Mouse (Mus musculus): ENCODE measurements around the gene Aire. TPM values are rescaled to one million over a fixed set of nuclear protein-coding genes. Genes with fewer than 3 reads are reported as not detected.

The Aire gene
- total RNA-seq (2017): 0.12 and 0.49 TPM in 2 replicates

- peak; percentile 71 for ATAC-seq (ENCODE audit: extremely low read depth, insufficient number of reproducible peaks, low FRiP score, poor library complexity, severe bottlenecking)
Observed at GRCm38 (mm10) chr10:78043406-78043836, at the start of gene Aire. Gene Aire, minus strand, starts transcription at chr10:78043610.

- ATAC-seq (ENCODE audit: extremely low read depth, insufficient number of reproducible peaks, low FRiP score, poor library complexity, severe bottlenecking): peak; percentile 88
Observed at GRCm38 (mm10) chr10:78092725-78093029, 49.3 kb upstream of the Aire start.

GRCm38 (mm10) chr10:78091865-78092724 is 48.7 kb upstream of the Aire start:
- peak; percentile 7; the same call in 1 of the 2 replicates for ATAC-seq (ENCODE audit: extremely low read depth, insufficient number of reproducible peaks, low FRiP score, poor library complexity, severe bottlenecking)

GRCm38 (mm10) chr10:78090706-78091491 is 47.5 kb upstream of the Aire start:
- ATAC-seq (ENCODE audit: extremely low read depth, insufficient number of reproducible peaks, low FRiP score, poor library complexity, severe bottlenecking): no peak

GRCm38 (mm10) chr10:78090246-78090645 is 46.8 kb upstream of the Aire start:
- peak; percentile 8; the same call in 1 of the 2 replicates for ATAC-seq (ENCODE audit: extremely low read depth, insufficient number of reproducible peaks, low FRiP score, poor library complexity, severe bottlenecking)

GRCm38 (mm10) chr10:78087101-78087511 is 43.7 kb upstream of the Aire start:
- ATAC-seq (ENCODE audit: extremely low read depth, insufficient number of reproducible peaks, low FRiP score, poor library complexity, severe bottlenecking): peak; percentile 76

GRCm38 (mm10) chr10:78086444-78087061 is 43.1 kb upstream of the Aire start:
- ATAC-seq (ENCODE audit: extremely low read depth, insufficient number of reproducible peaks, low FRiP score, poor library complexity, severe bottlenecking): peak; percentile 52

GRCm38 (mm10) chr10:78085711-78086110 is 42.3 kb upstream of the Aire start:
- no peak for ATAC-seq (ENCODE audit: extremely low read depth, insufficient number of reproducible peaks, low FRiP score, poor library complexity, severe bottlenecking)

- no peak for ATAC-seq (ENCODE audit: extremely low read depth, insufficient number of reproducible peaks, low FRiP score, poor library complexity, severe bottlenecking)
Observed at GRCm38 (mm10) chr10:78084073-78084472, 40.7 kb upstream of the Aire start.

GRCm38 (mm10) chr10:78079955-78080591 is 36.7 kb upstream of the Aire start:
- no peak for ATAC-seq (ENCODE audit: extremely low read depth, insufficient number of reproducible peaks, low FRiP score, poor library complexity, severe bottlenecking)

GRCm38 (mm10) chr10:78078276-78078675 is 34.9 kb upstream of the Aire start:
- no peak for ATAC-seq (ENCODE audit: extremely low read depth, insufficient number of reproducible peaks, low FRiP score, poor library complexity, severe bottlenecking)

- no peak for ATAC-seq (ENCODE audit: extremely low read depth, insufficient number of reproducible peaks, low FRiP score, poor library complexity, severe bottlenecking)
Observed at GRCm38 (mm10) chr10:78077862-78078261, 34.5 kb upstream of the Aire start.

GRCm38 (mm10) chr10:78074977-78075376 is 31.6 kb upstream of the Aire start:
- no peak for ATAC-seq (ENCODE audit: extremely low read depth, insufficient number of reproducible peaks, low FRiP score, poor library complexity, severe bottlenecking)

GRCm38 (mm10) chr10:78074151-78074550 is 30.7 kb upstream of the Aire start:
- ATAC-seq (ENCODE audit: extremely low read depth, insufficient number of reproducible peaks, low FRiP score, poor library complexity, severe bottlenecking): no peak

GRCm38 (mm10) chr10:78069101-78070011 is 25.9 kb upstream of the Aire start, which contains the start of gene Icosl:
Gene Icosl, plus strand, starts transcription at chr10:78069302.
- ATAC-seq (ENCODE audit: extremely low read depth, insufficient number of reproducible peaks, low FRiP score, poor library complexity, severe bottlenecking): peak; percentile 72

GRCm38 (mm10) chr10:78068541-78068940 is 25.1 kb upstream of the Aire start:
- ATAC-seq (ENCODE audit: extremely low read depth, insufficient number of reproducible peaks, low FRiP score, poor library complexity, severe bottlenecking): no peak

- ATAC-seq (ENCODE audit: extremely low read depth, insufficient number of reproducible peaks, low FRiP score, poor library complexity, severe bottlenecking): peak; percentile 22; the same call in 1 of the 2 replicates
Observed at GRCm38 (mm10) chr10:78067226-78067625, 23.8 kb upstream of the Aire start.

GRCm38 (mm10) chr10:78063122-78063521 is 19.7 kb upstream of the Aire start:
- 0 out of 2 replicates have a peak, but pooled peaks have one; percentile 3 for ATAC-seq (ENCODE audit: extremely low read depth, insufficient number of reproducible peaks, low FRiP score, poor library complexity, severe bottlenecking)
